Comparison of ENCODE assay signal across 9 mouse cellular contexts in the genomic region with DNA sequence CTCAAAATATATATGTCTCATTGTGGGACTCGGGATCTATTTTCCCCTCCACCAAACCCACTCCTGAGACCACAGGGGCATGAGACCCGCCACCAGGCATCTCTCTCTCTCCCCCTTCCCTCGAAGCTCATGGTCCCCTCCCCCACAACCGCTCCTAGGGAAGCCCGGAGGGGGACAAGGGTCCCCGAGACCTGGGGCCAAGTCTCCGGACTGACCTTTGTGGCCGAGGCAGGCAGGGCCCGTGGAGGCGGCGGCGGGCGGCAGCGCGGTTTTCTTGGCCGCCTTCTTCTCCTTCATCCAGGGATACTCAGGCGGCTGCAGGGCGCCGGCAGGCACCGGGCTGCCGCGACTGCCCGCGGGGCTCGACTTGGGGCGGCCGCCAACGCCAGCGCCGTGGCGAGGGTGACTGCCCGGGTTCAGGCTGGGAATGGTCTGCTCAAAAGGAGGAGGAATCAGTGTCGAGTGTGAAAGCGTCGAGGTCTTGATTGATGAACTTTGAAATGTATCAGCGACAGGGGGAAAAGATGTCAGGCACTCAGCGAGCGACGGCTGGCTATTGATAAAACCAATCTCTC. TPM values are rescaled to one million over a fixed set of nuclear protein-coding genes. Genes with fewer than 3 reads are reported as not detected.
DNase-seq lines count a peak whose midpoint lies in the region; ATAC-seq and TF ChIP-seq lines count a peak whose summit lies in the region.
"Had no signal": no experiment of that assay in that cellular context is flagged by ENCODE, and none has a peak within 500 bp of the region (broad histone marks: within the 10 kb centered on the region; RNA-seq: fewer than 3 reads in every experiment).

No protein-coding gene starts in this region.

- H3K4me1 ChIP-seq in heart, adult 2 months (ENCODE audit: control insufficient read depth, insufficient read depth, low read length), result no peaks in the 10 kb centered on the region
- peaks cover 3% of the 10 kb centered on the region for H3K4me1 ChIP-seq in forebrain, embryonic 12.5 days

- no peak overlapping the region for H3K4me2 ChIP-seq in forebrain, embryonic 12.5 days

- intact Hi-C loops in heart, adult 2 months (cut with DNase I), result no loop called here
- intact Hi-C loops in gastrocnemius, postnatal 14 days (cut with DNase I; ENCODE audit: low total_unique reads), result no loop called here

- H3K27me3 ChIP-seq in heart, adult 2 months (ENCODE audit: control insufficient read depth, insufficient read depth, low read length), result peaks cover 15% of the 10 kb centered on the region
- H3K27me3 ChIP-seq in forebrain, embryonic 12.5 days, result peaks cover 95% of the 10 kb centered on the region
- H3K27me3 ChIP-seq: CH12.LX had no signal

- TF ChIP-seq EP300 in heart, adult 2 months (IDR thresholded peaks at IDR 0.05; ENCODE audit: insufficient read depth, low read depth, low read length), result no peak

- TF ChIP-seq POLR2A in heart, adult 2 months (IDR thresholded peaks at IDR 0.05; ENCODE audit: insufficient read depth, low read depth, low read length), result no peak

- H3K79me2 ChIP-seq in heart, adult 2 months (replicated peaks; ENCODE audit: control insufficient read depth, insufficient read depth, low read length), result no peaks in the 10 kb centered on the region

- 2% methylated on average over 39 of the region's 39 CpGs for WGBS in heart, adult 2 months
- under 1% methylated on average over 39 of the region's 39 CpGs for WGBS in forebrain, embryonic 12.5 days

- H3K36me3 ChIP-seq in heart, adult 2 months (ENCODE audit: control insufficient read depth, insufficient read depth, low read length), result no peaks in the 10 kb centered on the region
- H3K36me3 ChIP-seq in forebrain, embryonic 12.5 days (replicated peaks), result no peaks in the 10 kb centered on the region

- H3K4me3 ChIP-seq in heart, adult 2 months, result peak overlapping the region; percentile 39
- no peak overlapping the region for H3K4me3 ChIP-seq in forebrain, embryonic 12.5 days (replicated peaks)

- no peak for ATAC-seq in forebrain, embryonic 12.5 days (ENCODE audit: low FRiP score)

- peak overlapping the region; percentile 45 for H3K27ac ChIP-seq in heart, adult 2 months
- no peak overlapping the region for H3K27ac ChIP-seq in forebrain, embryonic 12.5 days

- TF ChIP-seq CTCF in heart, adult 2 months (IDR thresholded peaks at IDR 0.05), result no peak

- DNase-seq in heart, adult 2 months, result no peak
- DNase-seq in heart, adult 9 months (ENCODE audit: low spot score in 2 of 2), result no peak
- DNase-seq in adrenal gland, postnatal 14 days, result peak; percentile 58
- peak; percentile 61 for DNase-seq in kidney, adult 18-20 months
- DNase-seq in lung, postnatal 14 days, result peak; percentile 38
- no peak for DNase-seq in gastrocnemius, postnatal 14 days
- no peak for DNase-seq in spleen, postnatal 14 days (ENCODE audit: low spot score in 2 of 2)

- H3K9me3 ChIP-seq in forebrain, embryonic 12.5 days, result no peaks in the 10 kb centered on the region

- peak overlapping the region; percentile 60 for H3K9ac ChIP-seq in heart, adult 2 months (ENCODE audit: low read depth, low read length)
- no peak overlapping the region for H3K9ac ChIP-seq in forebrain, embryonic 12.5 days

RNA-seq across cellular contexts. Expression of a gene that starts 0.5 kb away (rescaled TPM):
- under 1 TPM; 0.11 to 0.21 TPM for total RNA-seq in heart, adult 2 months (2021)
- polyA plus RNA-seq in heart, adult 2 months (2012; rRNA removed), result 0.84 TPM in 1 of 2 replicates, not detected in the other
- 3.3 and 3.8 TPM in 2 replicates for total RNA-seq in adrenal gland, postnatal 14 days (2021)
- total RNA-seq in gastrocnemius, postnatal 14 days (2021), result under 1 TPM; 0.78 to 0.86 TPM
- not detected in 2 replicates for polyA plus RNA-seq in forebrain, embryonic 12.5 days (2016; fragmentation: Nextera tagmentation; extraction: Ambion mirVana)
- total RNA-seq: CH12.LX had no signal

RNA-seq across cellular contexts. Expression of a gene that starts 6.0 kb away (rescaled TPM):
- under 1 TPM in 1 of 2 experiments, not detected in 1; 0.20 TPM for total RNA-seq in heart, adult 2 months (2021)
- polyA plus RNA-seq in heart, adult 2 months (2012; rRNA removed), result 0.32 and 0.43 TPM in 2 replicates
- total RNA-seq in adrenal gland, postnatal 14 days (2021), result 0.64 and 1.1 TPM in 2 replicates
- total RNA-seq in gastrocnemius, postnatal 14 days (2021), result under 1 TPM; 0.16 to 0.20 TPM
- 0.19 and 0.31 TPM in 2 replicates for polyA plus RNA-seq in forebrain, embryonic 12.5 days (2016; fragmentation: Nextera tagmentation; extraction: Ambion mirVana)

RNA-seq across cellular contexts. Expression of a gene that starts 13.2 kb away (rescaled TPM):
- total RNA-seq in heart, adult 2 months (2021), result not detected
- not detected in 2 replicates for polyA plus RNA-seq in heart, adult 2 months (2012; rRNA removed)
- 0.45 and 0.63 TPM in 2 replicates for total RNA-seq in adrenal gland, postnatal 14 days (2021)
- under 1 TPM; 0.08 to 0.11 TPM for total RNA-seq in gastrocnemius, postnatal 14 days (2021)
- not detected in 2 replicates for polyA plus RNA-seq in forebrain, embryonic 12.5 days (2016; fragmentation: Nextera tagmentation; extraction: Ambion mirVana)
- total RNA-seq: CH12.LX had no signal

RNA-seq across cellular contexts. Expression of a gene that starts 27.4 kb away (rescaled TPM):
- total RNA-seq in heart, adult 2 months (2021), result under 1 TPM; 0.14 to 0.34 TPM
- 0.76 and 0.84 TPM in 2 replicates for polyA plus RNA-seq in heart, adult 2 months (2012; rRNA removed)
- total RNA-seq in adrenal gland, postnatal 14 days (2021), result 6.4 and 7.3 TPM in 2 replicates
- 1 to 10 TPM; 4.1 to 4.9 TPM for total RNA-seq in gastrocnemius, postnatal 14 days (2021)
- polyA plus RNA-seq in forebrain, embryonic 12.5 days (2016; fragmentation: Nextera tagmentation; extraction: Ambion mirVana), result not detected in 2 replicates
- total RNA-seq: CH12.LX had no signal

RNA-seq across cellular contexts. Expression of a gene that starts 40.2 kb away (rescaled TPM):
- under 1 TPM; 0.26 to 0.45 TPM for total RNA-seq in heart, adult 2 months (2021)
- polyA plus RNA-seq in heart, adult 2 months (2012; rRNA removed), result 0.94 and 0.96 TPM in 2 replicates
- total RNA-seq in adrenal gland, postnatal 14 days (2021), result 25.8 and 26.3 TPM in 2 replicates
- total RNA-seq in gastrocnemius, postnatal 14 days (2021), result 1 to 10 TPM; 1.9 to 2.5 TPM
- polyA plus RNA-seq in forebrain, embryonic 12.5 days (2016; fragmentation: Nextera tagmentation; extraction: Ambion mirVana), result not detected in 2 replicates

Comparison
In these comparisons a context has a peak if more than half of its experiments do, and no peak if none do; other contexts are left out.
1. DNase-seq: peak in adrenal gland, postnatal 14 days (single experiment), kidney, adult 18-20 months (single experiment) and lung, postnatal 14 days (single experiment); none in heart, adult 2 months (0 of 2), heart, adult 9 months (0 of 2), gastrocnemius, postnatal 14 days (single experiment) and spleen, postnatal 14 days (0 of 2).